In the genomic region with DNA sequence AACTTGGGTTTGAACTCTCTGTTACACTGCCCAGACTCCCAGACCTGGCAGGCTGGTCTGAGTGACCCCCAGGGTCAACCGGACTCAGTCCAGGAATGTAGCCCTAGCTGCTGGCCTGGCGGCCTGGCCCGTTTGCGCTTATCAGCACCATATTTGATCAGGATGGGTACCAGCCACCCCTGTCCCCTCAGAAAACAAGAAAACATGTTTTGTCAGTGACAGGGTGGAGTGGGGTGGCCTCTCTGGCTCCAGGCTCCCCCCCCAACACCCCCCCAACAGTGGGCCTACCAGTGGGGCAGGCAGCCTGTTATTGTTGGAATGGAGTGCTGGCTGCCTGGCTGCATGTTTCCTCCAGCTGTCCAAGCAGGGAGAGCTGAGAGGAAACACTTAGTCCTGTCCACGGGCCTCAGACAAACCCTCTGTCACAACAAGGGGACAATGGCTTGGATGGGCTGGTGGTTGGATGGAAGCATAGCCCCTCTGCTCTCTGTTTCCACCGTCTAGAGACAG, we compare ENCODE assay signal across 11 mouse cellular contexts. TPM values are rescaled to one million over a fixed set of nuclear protein-coding genes. Genes with fewer than 3 reads are reported as not detected.
DNase-seq lines count a peak whose midpoint lies in the region; ATAC-seq and TF ChIP-seq lines count a peak whose summit lies in the region.
"Had no signal": no experiment of that assay in that cellular context is flagged by ENCODE, and none has a peak within 500 bp of the region (broad histone marks: within the 10 kb centered on the region; RNA-seq: fewer than 3 reads in every experiment).

No protein-coding gene starts in this region.

- peak; percentile 15 for DNase-seq in gastrocnemius, postnatal 10 days
- DNase-seq in gastrocnemius, postnatal 4 days (ENCODE audit: low spot score in 2 of 2) = no peak
- DNase-seq in kidney, adult 2 months = peak; percentile 41
- no peak for DNase-seq in stomach, postnatal 0 days (ENCODE audit: low spot score)
- no peak for DNase-seq in c-Kit-positive CD71-positive TER-119-positive erythroid progenitor cells, embryonic 14.5 days (ENCODE audit: low spot score)
- no peak for DNase-seq in left cerebral cortex, adult 8-10 months (ENCODE audit: low spot score in 2 of 2)
- DNase-seq: cerebellum, adult 11-12 months had no signal

- H3K27ac ChIP-seq in kidney, adult 2 months (ENCODE audit: insufficient read depth, low read depth, low read length) = peak overlapping the region; percentile 17; the same call in 1 of the 2 replicates
- H3K27ac ChIP-seq in stomach, postnatal 0 days (replicated peaks) = no peak overlapping the region
- H3K27ac ChIP-seq: liver, embryonic 12.5 days had no signal

- no peak overlapping the region for H3K9ac ChIP-seq in stomach, postnatal 0 days (ENCODE audit: low read length)
- H3K9ac ChIP-seq: liver, embryonic 12.5 days had no signal

- TF ChIP-seq EP300 in stomach, postnatal 0 days (optimal IDR thresholded peaks at IDR 0.05) = no peak

- ATAC-seq in megakaryocyte, adult 5-6 weeks (ENCODE audit: poor library complexity, severe bottlenecking) = no peak
- ATAC-seq in stomach, postnatal 0 days (ENCODE audit: low FRiP score, low TSS enrichment) = no peak
- ATAC-seq: liver, embryonic 12.5 days had no signal

- peaks cover 39% of the 10 kb centered on the region for H3K4me1 ChIP-seq in megakaryocyte, embryonic 14.5 days
- no peaks in the 10 kb centered on the region for H3K4me1 ChIP-seq in kidney, adult 2 months (ENCODE audit: control insufficient read depth, insufficient read depth, low read length)
- H3K4me1 ChIP-seq in stomach, postnatal 0 days (replicated peaks; ENCODE audit: control insufficient read depth, insufficient read depth) = no peaks in the 10 kb centered on the region
- H3K4me1 ChIP-seq: liver, embryonic 12.5 days had no signal

- peaks cover 20% of the 10 kb centered on the region for H3K9me3 ChIP-seq in megakaryocyte, embryonic 14.5 days
- H3K9me3 ChIP-seq in stomach, postnatal 0 days (ENCODE audit: control insufficient read depth, low read length) = no peaks in the 10 kb centered on the region
- H3K9me3 ChIP-seq: liver, embryonic 12.5 days had no signal

- TF ChIP-seq CTCF in kidney, adult 2 months (conservative IDR thresholded peaks at IDR 0.05; ENCODE audit: insufficient read depth, insufficient read length, low read depth, low read length) = no peak
- no peak for TF ChIP-seq CTCF in stomach, postnatal 0 days (IDR thresholded peaks at IDR 0.05; ENCODE audit: low read depth)

- H3K27me3 ChIP-seq in megakaryocyte, embryonic 14.5 days (replicated peaks) = peaks cover 16% of the 10 kb centered on the region
- no peaks in the 10 kb centered on the region for H3K27me3 ChIP-seq in kidney, adult 2 months (replicated peaks; ENCODE audit: control insufficient read depth, insufficient read depth, low read length)
- no peaks in the 10 kb centered on the region for H3K27me3 ChIP-seq in stomach, postnatal 0 days (ENCODE audit: control insufficient read depth, insufficient read depth, low read length)
- H3K27me3 ChIP-seq: liver, embryonic 12.5 days had no signal

- 58% methylated on average over 6 of the region's 6 CpGs for WGBS in kidney, adult 2 months
- 59% methylated on average over 6 of the region's 6 CpGs for WGBS in stomach, postnatal 0 days

- H3K4me3 ChIP-seq in megakaryocyte, embryonic 14.5 days (replicated peaks) = peak overlapping the region; percentile 14
- H3K4me3 ChIP-seq in kidney, adult 2 months (ENCODE audit: insufficient read depth, low read depth, low read length) = no peak overlapping the region
- no peak overlapping the region for H3K4me3 ChIP-seq in stomach, postnatal 0 days (ENCODE audit: low read depth, low read length)
- H3K4me3 ChIP-seq: liver, embryonic 12.5 days; myocyte had no signal

- TF ChIP-seq POLR2A in kidney, adult 2 months (IDR thresholded peaks at IDR 0.05; ENCODE audit: low read depth, low read length) = no peak

- H3K36me3 ChIP-seq in megakaryocyte, embryonic 14.5 days (replicated peaks; ENCODE audit: low read length) = no peaks in the 10 kb centered on the region
- no peaks in the 10 kb centered on the region for H3K36me3 ChIP-seq in kidney, adult 2 months (ENCODE audit: control insufficient read depth, insufficient read depth, low read length)
- no peaks in the 10 kb centered on the region for H3K36me3 ChIP-seq in stomach, postnatal 0 days (ENCODE audit: control insufficient read depth, insufficient read depth, low read length)
- H3K36me3 ChIP-seq: liver, embryonic 12.5 days had no signal

- no peak overlapping the region for H3K4me2 ChIP-seq in stomach, postnatal 0 days (replicated peaks; ENCODE audit: low read depth)
- H3K4me2 ChIP-seq: liver, embryonic 12.5 days had no signal

RNA-seq across cellular contexts. Expression of a gene that starts 24.7 kb away (rescaled TPM):
- 10 to 100 TPM; 12.7 to 16.1 TPM for total RNA-seq in gastrocnemius, postnatal 10 days (2021)
- 10 to 100 TPM; 18.2 to 19.5 TPM for total RNA-seq in gastrocnemius, postnatal 4 days (2021)
- polyA plus RNA-seq in megakaryocyte, embryonic 14.5 days (2012; ENCODE audit: insufficient read depth, low replicate concordance) = 0.72 and 5.4 TPM in 2 replicates
- total RNA-seq in megakaryocyte, adult 5-6 weeks (2015) = 0.27 TPM in 1 of 2 replicates, not detected in the other
- not detected in 2 replicates for total RNA-seq in megakaryocyte, adult 5-6 weeks (2017)
- polyA plus RNA-seq in kidney, adult 2 months (2012; rRNA removed) = 17.8 and 19.2 TPM in 2 replicates
- polyA plus RNA-seq in stomach, postnatal 0 days (2015; fragmentation: Nextera tagmentation; extraction: Ambion mirVana) = 7.3 and 8.0 TPM in 2 replicates
- 1 to 10 TPM; 3.7 to 4.6 (median 3.9) TPM for total RNA-seq in left cerebral cortex, adult 8-10 months (2022)

RNA-seq across cellular contexts. Expression of a gene that starts 41.5 kb away (rescaled TPM):
- total RNA-seq in gastrocnemius, postnatal 10 days (2021) = not detected
- not detected for total RNA-seq in gastrocnemius, postnatal 4 days (2021)
- polyA plus RNA-seq in megakaryocyte, embryonic 14.5 days (2012; ENCODE audit: insufficient read depth, low replicate concordance) = not detected in 2 replicates
- total RNA-seq in megakaryocyte, adult 5-6 weeks (2015) = 0.25 TPM in 1 of 2 replicates, not detected in the other
- 0.08 TPM in 1 of 2 replicates, not detected in the other for total RNA-seq in megakaryocyte, adult 5-6 weeks (2017)
- 0.24 and 0.44 TPM in 2 replicates for polyA plus RNA-seq in kidney, adult 2 months (2012; rRNA removed)
- 15.1 and 15.5 TPM in 2 replicates for polyA plus RNA-seq in stomach, postnatal 0 days (2015; fragmentation: Nextera tagmentation; extraction: Ambion mirVana)
- not detected for total RNA-seq in left cerebral cortex, adult 8-10 months (2022)
- polyA plus RNA-seq: liver, embryonic 12.5 days had no signal

RNA-seq across cellular contexts. Expression of a gene that starts 45.5 kb away (rescaled TPM):
- total RNA-seq in gastrocnemius, postnatal 10 days (2021) = 10 to 100 TPM; 29.1 to 32.7 TPM
- 10 to 100 TPM; 31.7 to 35.6 TPM for total RNA-seq in gastrocnemius, postnatal 4 days (2021)
- polyA plus RNA-seq in megakaryocyte, embryonic 14.5 days (2012; ENCODE audit: insufficient read depth, low replicate concordance) = 10.2 and 60.3 TPM in 2 replicates
- total RNA-seq in megakaryocyte, adult 5-6 weeks (2015) = 33.9 and 37.3 TPM in 2 replicates
- total RNA-seq in megakaryocyte, adult 5-6 weeks (2017) = 33.7 and 39.3 TPM in 2 replicates
- polyA plus RNA-seq in kidney, adult 2 months (2012; rRNA removed) = 48.8 and 49.9 TPM in 2 replicates
- polyA plus RNA-seq in stomach, postnatal 0 days (2015; fragmentation: Nextera tagmentation; extraction: Ambion mirVana) = 37.7 and 41.1 TPM in 2 replicates
- total RNA-seq in left cerebral cortex, adult 8-10 months (2022) = 10 to 100 TPM; 56.2 to 58.6 (median 58.4) TPM

Comparison
In these comparisons a context has a peak if more than half of its experiments do, and no peak if none do; other contexts are left out.
1. DNase-seq: peak in gastrocnemius, postnatal 10 days (single experiment) and kidney, adult 2 months (single experiment); none in gastrocnemius, postnatal 4 days (0 of 2), stomach, postnatal 0 days (single experiment), c-Kit-positive CD71-positive TER-119-positive erythroid progenitor cells, embryonic 14.5 days (single experiment) and left cerebral cortex, adult 8-10 months (0 of 2).